Mouse (Mus musculus) brain, embryonic 14.5 days (tissue): Measurements from ENCODE around the gene Mrm1.

Experiments
- CTCF ChIP-seq: fragments of 200-500 bp; IDR thresholded peaks from 2 replicates; pipeline ENCODE4 v1.5.1; 2012; ENCODE audit warnings: inconsistent platforms, mild to moderate bottlenecking, moderate library complexity, borderline replicate concordance; ENCODE audit not compliant: insufficient read depth, insufficient read length; ENCODE audit errors: extremely low read depth
- POLR2A ChIP-seq: fragments of 200-500 bp; IDR thresholded peaks from 2 replicates; pipeline ENCODE4 v1.6.1; 2012; ENCODE audit warnings: mild to moderate bottlenecking, inconsistent platforms, borderline replicate concordance; ENCODE audit not compliant: poor library complexity, insufficient read depth, insufficient read length, severe bottlenecking; ENCODE audit errors: extremely low read depth

- peak; percentile 83 for TF ChIP-seq CTCF
- no peak for TF ChIP-seq POLR2A
Observed at GRCm38 (mm10) chr11:84818085-84818960, 992 bp downstream of the Mrm1 start.
